Mouse (Mus musculus) G1E (cell line): ENCODE data around the gene Gm34302.

Source experiments
- CTCF ChIP-seq: IDR thresholded peaks from 2 replicates; pipeline ENCODE4 v1.5.1; 2012; ENCODE audit warnings: low read depth, low read length, inconsistent platforms, mixed read lengths
- GATA1 ChIP-seq: IDR thresholded peaks from 2 replicates; pipeline ENCODE4 v1.6.1; 2012; ENCODE audit warnings: borderline replicate concordance, low read length, inconsistent platforms, mixed read lengths
- GATA2 ChIP-seq: IDR thresholded peaks from 2 replicates; pipeline ENCODE4 v1.6.1; 2012; ENCODE audit warnings: low read depth, low read length, inconsistent platforms, borderline replicate concordance
- POLR2AphosphoS5 ChIP-seq: IDR thresholded peaks from 2 replicates; pipeline ENCODE4 v1.6.1; 2012; ENCODE audit warnings: low read depth, low read length, inconsistent platforms; ENCODE audit not compliant: insufficient replicate concordance
- TAL1 ChIP-seq: conservative IDR thresholded peaks from 2 replicates; pipeline ENCODE4 v1.6.1; 2012; ENCODE audit warnings: low read depth, low read length, inconsistent platforms, mixed read lengths

DNA sequence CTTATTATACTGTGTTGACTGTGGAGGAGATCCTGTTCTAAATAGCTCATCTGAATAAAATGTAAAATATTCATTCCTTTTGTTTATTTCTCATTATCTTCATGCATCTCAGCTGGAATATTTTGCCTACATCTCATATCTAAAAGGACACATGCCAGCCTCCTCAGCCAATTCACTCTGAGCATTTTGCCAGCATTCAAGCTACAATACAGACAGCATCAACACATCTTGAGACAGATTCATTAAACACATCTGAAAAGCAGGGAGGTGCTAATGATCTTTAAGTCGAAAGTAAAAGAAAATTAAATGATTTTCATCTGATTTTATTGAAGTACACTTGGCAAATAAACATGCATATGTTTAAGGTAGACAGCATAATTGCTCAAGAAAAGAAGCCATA is 48.2 kb upstream of the Gm34302 start:
- TF ChIP-seq CTCF (no peak), GATA1 (no peak), POLR2AphosphoS5 (no peak), TAL1 (no peak), GATA2 (no peak)
